Mouse (Mus musculus) hindbrain, embryonic 15.5 days (tissue): ENCODE measurements at regions not wholly inside any gene's neighbourhood (a gene's known extent, or its start where the extent isn't known, plus 50 kb on each side); places are given as distances from the start of the nearest gene placed in this dataset.

Experiments used
- ATAC-seq: fragments of 200-750 bp; cut with Nextera tagmentation; 2 replicates; pipeline ENCODE4 v1.8.0; 2017; ENCODE audit warnings: low read depth, moderate number of reproducible peaks, moderate TSS enrichment; ENCODE audit not compliant: low FRiP score
- H3K27ac ChIP-seq: fragments of 300-500 bp; sonication (generic); replicated peaks from 2 replicates; pipeline ENCODE4 v1.5.1; 2015; ENCODE audit warnings: mild to moderate bottlenecking, inconsistent platforms
- H3K27me3 ChIP-seq: fragments of 300-500 bp; sonication (generic); 2 replicates; pipeline ENCODE4 v1.6.1; 2015; ENCODE audit warnings: control low read depth, inconsistent platforms
- H3K36me3 ChIP-seq: fragments of 300-500 bp; sonication (generic); 2 replicates; pipeline ENCODE4 v1.6.1; 2015; ENCODE audit warnings: control low read depth, inconsistent platforms
- H3K4me1 ChIP-seq: fragments of 300-500 bp; sonication (generic); replicated peaks from 2 replicates; pipeline ENCODE4 v1.6.1; 2015; ENCODE audit warnings: control low read depth, inconsistent platforms
- H3K4me2 ChIP-seq: fragments of 300-500 bp; sonication (generic); 2 replicates; pipeline ENCODE4 v1.6.1; 2015; ENCODE audit warnings: moderate library complexity, mild to moderate bottlenecking, inconsistent platforms
- H3K4me3 ChIP-seq: fragments of 300-500 bp; sonication (generic); 2 replicates; pipeline ENCODE4 v1.5.1; 2015; ENCODE audit warnings: mild to moderate bottlenecking, inconsistent platforms
- H3K9ac ChIP-seq: fragments of 300-500 bp; sonication (generic); 2 replicates; pipeline ENCODE4 v1.6.1; 2015; ENCODE audit warnings: inconsistent platforms
- H3K9me3 ChIP-seq: fragments of 300-500 bp; sonication (generic); 2 replicates; pipeline ENCODE4 v1.6.1; 2016; ENCODE audit warnings: control low read depth, inconsistent platforms
- WGBS: fragments of 180-500 bp; shearing (Covaris S2); methylation state at CpG from one replicate; pipeline ENCODE4 v1.1.7; 2015; 5-methylcytosine and 5-hydroxymethylcytosine counted together

- H3K9ac ChIP-seq = no peak overlapping the region
- no peak overlapping the region for H3K4me3 ChIP-seq
- no peak overlapping the region for H3K4me2 ChIP-seq
- H3K36me3 ChIP-seq = no peaks in the 10 kb centered on the region
- H3K27me3 ChIP-seq = no peaks in the 10 kb centered on the region
- no peaks in the 10 kb centered on the region for H3K4me1 ChIP-seq
- no peaks in the 10 kb centered on the region for H3K9me3 ChIP-seq
- ATAC-seq = no peak
- no peak overlapping the region for H3K27ac ChIP-seq
Measured at GRCm38 (mm10) chr10:98388543-98388942, 525.7 kb upstream of the Atp2b1 start.

GRCm38 (mm10) chr10:98399864-98400263, 514.3 kb upstream of the Atp2b1 start:
- Histone ChIP-seq H3K4me3 (no peak overlapping the region), H3K9me3 (no peaks in the 10 kb centered on the region), H3K36me3 (no peaks in the 10 kb centered on the region), H3K4me2 (no peak overlapping the region), H3K4me1 (peaks cover 4% of the 10 kb centered on the region), H3K27me3 (no peaks in the 10 kb centered on the region), H3K27ac (0 out of 2 replicates have a peak overlapping the region, but pooled peaks have one; percentile 53), H3K9ac (no peak overlapping the region)
- peak; percentile 83 for ATAC-seq
- WGBS = 7% methylated on average over 1 of the region's 1 CpGs

- 42% methylated on average over 16 of the region's 17 CpGs for WGBS
- Histone ChIP-seq H3K27me3 (no peaks in the 10 kb centered on the region), H3K9me3 (no peaks in the 10 kb centered on the region), H3K36me3 (no peaks in the 10 kb centered on the region), H3K4me1 (no peaks in the 10 kb centered on the region; the same call in 1 of the 2 replicates), H3K4me3 (no peak overlapping the region), H3K9ac (no peak overlapping the region), H3K4me2 (peak overlapping the region; percentile 3; the same call in 1 of the 2 replicates), H3K27ac (no peak overlapping the region; the same call in 1 of the 2 replicates)
- peak; percentile 72; the same call in 1 of the 2 replicates for ATAC-seq
Measured at GRCm38 (mm10) chr10:98417807-98418743, 496.1 kb upstream of the Atp2b1 start.

- Histone ChIP-seq H3K9ac (no peak overlapping the region), H3K4me3 (no peak overlapping the region), H3K9me3 (no peaks in the 10 kb centered on the region), H3K27me3 (no peaks in the 10 kb centered on the region), H3K27ac (no peak overlapping the region), H3K4me1 (no peaks in the 10 kb centered on the region), H3K4me2 (no peak overlapping the region), H3K36me3 (no peaks in the 10 kb centered on the region)
- WGBS = 88% methylated on average over 1 of the region's 1 CpGs
- no peak for ATAC-seq
Measured at GRCm38 (mm10) chr10:98424450-98424849, 489.8 kb upstream of the Atp2b1 start.

GRCm38 (mm10) chr10:98434974-98435373, 479.2 kb upstream of the Atp2b1 start:
- H3K36me3 ChIP-seq = no peaks in the 10 kb centered on the region
- H3K27me3 ChIP-seq = no peaks in the 10 kb centered on the region
- no peak overlapping the region for H3K4me3 ChIP-seq
- H3K9ac ChIP-seq = no peak overlapping the region
- H3K4me2 ChIP-seq = no peak overlapping the region
- no peak for ATAC-seq
- no peak overlapping the region for H3K27ac ChIP-seq
- H3K4me1 ChIP-seq = no peaks in the 10 kb centered on the region
- WGBS = 99% methylated on average over 3 of the region's 3 CpGs
- no peaks in the 10 kb centered on the region for H3K9me3 ChIP-seq

- WGBS = 85% methylated on average over 2 of the region's 2 CpGs
- Histone ChIP-seq H3K36me3 (no peaks in the 10 kb centered on the region), H3K9ac (no peak overlapping the region), H3K4me3 (no peak overlapping the region), H3K4me2 (no peak overlapping the region), H3K27ac (no peak overlapping the region), H3K9me3 (no peaks in the 10 kb centered on the region), H3K4me1 (no peaks in the 10 kb centered on the region), H3K27me3 (no peaks in the 10 kb centered on the region)
- no peak for ATAC-seq
Measured at GRCm38 (mm10) chr10:98461538-98461937, 452.7 kb upstream of the Atp2b1 start.

- Histone ChIP-seq H3K4me2 (no peak overlapping the region), H3K27ac (no peak overlapping the region), H3K9me3 (no peaks in the 10 kb centered on the region), H3K36me3 (no peaks in the 10 kb centered on the region), H3K4me1 (no peaks in the 10 kb centered on the region), H3K27me3 (no peaks in the 10 kb centered on the region), H3K9ac (no peak overlapping the region), H3K4me3 (no peak overlapping the region)
- 86% methylated on average over 3 of the region's 3 CpGs for WGBS
- ATAC-seq = no peak
Measured at GRCm38 (mm10) chr10:98474581-98474980, 439.6 kb upstream of the Atp2b1 start.

GRCm38 (mm10) chr10:98485751-98486681, 428.2 kb upstream of the Atp2b1 start:
- no peak; the same call in 1 of the 2 replicates for ATAC-seq
- H3K4me2 ChIP-seq = no peak overlapping the region
- no peaks in the 10 kb centered on the region for H3K27me3 ChIP-seq
- H3K36me3 ChIP-seq = no peaks in the 10 kb centered on the region
- H3K27ac ChIP-seq = 0 out of 2 replicates have a peak overlapping the region, but pooled peaks have one; percentile 16
- no peak overlapping the region for H3K4me3 ChIP-seq
- no peak overlapping the region for H3K9ac ChIP-seq
- no peaks in the 10 kb centered on the region for H3K9me3 ChIP-seq
- H3K4me1 ChIP-seq = no peaks in the 10 kb centered on the region
- 79% methylated on average over 20 of the region's 20 CpGs for WGBS

GRCm38 (mm10) chr10:98494354-98494753, 419.9 kb upstream of the Atp2b1 start:
- no peaks in the 10 kb centered on the region for H3K27me3 ChIP-seq
- no peaks in the 10 kb centered on the region for H3K4me1 ChIP-seq
- WGBS = 14% methylated on average over 8 of the region's 8 CpGs
- H3K9me3 ChIP-seq = no peaks in the 10 kb centered on the region
- no peak overlapping the region for H3K4me3 ChIP-seq
- no peak overlapping the region for H3K9ac ChIP-seq
- no peak overlapping the region for H3K27ac ChIP-seq
- no peak for ATAC-seq
- no peaks in the 10 kb centered on the region for H3K36me3 ChIP-seq
- 0 out of 2 replicates have a peak overlapping the region, but pooled peaks have one; percentile 19 for H3K4me2 ChIP-seq

- WGBS = 78% methylated on average over 4 of the region's 4 CpGs
- Histone ChIP-seq H3K4me3 (no peak overlapping the region), H3K27ac (no peak overlapping the region), H3K9me3 (no peaks in the 10 kb centered on the region), H3K36me3 (no peaks in the 10 kb centered on the region), H3K4me1 (no peaks in the 10 kb centered on the region), H3K4me2 (no peak overlapping the region), H3K9ac (no peak overlapping the region), H3K27me3 (no peaks in the 10 kb centered on the region)
- ATAC-seq = no peak
Measured at GRCm38 (mm10) chr10:98496254-98496653, 418.0 kb upstream of the Atp2b1 start.

GRCm38 (mm10) chr10:98500315-98500714, 413.9 kb upstream of the Atp2b1 start:
- ATAC-seq = no peak
- WGBS = 87% methylated on average over 4 of the region's 4 CpGs
- Histone ChIP-seq H3K9me3 (no peaks in the 10 kb centered on the region), H3K4me3 (no peak overlapping the region), H3K4me1 (no peaks in the 10 kb centered on the region), H3K36me3 (no peaks in the 10 kb centered on the region), H3K27ac (no peak overlapping the region), H3K9ac (no peak overlapping the region), H3K4me2 (no peak overlapping the region), H3K27me3 (no peaks in the 10 kb centered on the region)

GRCm38 (mm10) chr10:98501566-98501965, 412.6 kb upstream of the Atp2b1 start:
- 84% methylated on average over 5 of the region's 5 CpGs for WGBS
- no peaks in the 10 kb centered on the region for H3K9me3 ChIP-seq
- no peak for ATAC-seq

More at GRCm38 (mm10) chr10:98501566-98501965, 412.6 kb upstream of the Atp2b1 start:
- Histone ChIP-seq H3K4me2 (no peak overlapping the region), H3K4me1 (no peaks in the 10 kb centered on the region), H3K9ac (no peak overlapping the region), H3K27me3 (no peaks in the 10 kb centered on the region), H3K27ac (no peak overlapping the region), H3K4me3 (no peak overlapping the region), H3K36me3 (no peaks in the 10 kb centered on the region)
